Mouse (Mus musculus) small intestine, adult 10 weeks (tissue): ENCODE data around the gene Rnf150. TPM values are rescaled to one million over a fixed set of nuclear protein-coding genes. Genes with fewer than 3 reads are reported as not detected.

Experiments used
- polyA plus RNA-seq: library from polyadenylated mRNA; stranded (reverse); fragments of 350-450 nt; fragmentation: Illumina TruSeq; extraction: RNeasy Lipid Tissue Mini Kit (QIAGEN cat#74804); gene quantifications from one replicate; pipeline ENCODE4 v1.2.3, GENCODE M21; 2014; ENCODE audit warnings: low replicate concordance

Gene Rnf150
- polyA plus RNA-seq, result 1.2 TPM

GRCm38 (mm10) chr8:82863041-82863744, at the start of gene Rnf150:
Gene Rnf150, plus strand, starts transcription at chr8:82863356.

Other genes starting within 250 kb of the Rnf150 start
- gene Zfp330, start 89.2 kb upstream of the Rnf150 start, polyA plus RNA-seq, result 40.7 TPM